Mouse (Mus musculus) kidney, embryonic 15.5 days (tissue): ENCODE measurements around the gene Il7r. TPM values are rescaled to one million over a fixed set of nuclear protein-coding genes. Genes with fewer than 3 reads are reported as not detected.

Source experiments
- ATAC-seq: fragments of 200-750 bp; cut with Nextera tagmentation; replicated peaks from 2 replicates; pipeline ENCODE4 v1.8.0; 2017; ENCODE audit warnings: moderate TSS enrichment; ENCODE audit not compliant: low FRiP score
- H3K27ac ChIP-seq: fragments of 300-500 bp; sonication (generic); 2 replicates; pipeline ENCODE4 v1.5.1; 2015; ENCODE audit warnings: mild to moderate bottlenecking, inconsistent platforms
- H3K27me3 ChIP-seq: fragments of 300-500 bp; sonication (generic); 2 replicates; pipeline ENCODE4 v1.6.1; 2015; ENCODE audit warnings: inconsistent platforms
- H3K36me3 ChIP-seq: fragments of 300-500 bp; sonication (generic); 2 replicates; pipeline ENCODE4 v1.6.1; 2015; ENCODE audit warnings: inconsistent platforms
- H3K4me1 ChIP-seq: fragments of 300-500 bp; sonication (generic); 2 replicates; pipeline ENCODE4 v1.6.1; 2015; ENCODE audit warnings: inconsistent platforms
- H3K4me2 ChIP-seq: fragments of 300-500 bp; sonication (generic); 2 replicates; pipeline ENCODE4 v1.6.1; 2015; ENCODE audit warnings: moderate library complexity, mild to moderate bottlenecking, inconsistent platforms
- H3K4me3 ChIP-seq: fragments of 300-500 bp; sonication (generic); replicated peaks from 2 replicates; pipeline ENCODE4 v1.5.1; 2015; ENCODE audit warnings: mild to moderate bottlenecking, inconsistent platforms
- H3K9ac ChIP-seq: fragments of 300-500 bp; sonication (generic); 2 replicates; pipeline ENCODE4 v1.6.1; 2015; ENCODE audit warnings: mild to moderate bottlenecking, inconsistent platforms
- H3K9me3 ChIP-seq: fragments of 300-500 bp; sonication (generic); replicated peaks from 2 replicates; pipeline ENCODE4 v1.6.1; 2016; ENCODE audit warnings: inconsistent platforms
- WGBS: fragments of 180-500 bp; shearing (Covaris S2); methylation state at CpG from one replicate; pipeline ENCODE4 v1.1.7; 2015; ENCODE audit warnings: mixed read lengths; 5-methylcytosine and 5-hydroxymethylcytosine counted together
- polyA plus RNA-seq: library from polyadenylated mRNA; unstranded; fragments of >200 nt; fragmentation: Nextera tagmentation; extraction: Ambion mirVana; gene quantifications from 2 replicates; pipeline ENCODE4 v1.2.1, GENCODE M21; 2015

Il7r gene
- polyA plus RNA-seq, 1 experiment from 2014 or later = 0.25 TPM

GRCm38 (mm10) chr15:9464039-9464438 lies 65.9 kb downstream of the Il7r start:
- no peak overlapping the region for H3K9ac ChIP-seq
- H3K36me3 ChIP-seq = no peaks in the 10 kb centered on the region
- WGBS = 49% methylated on average over 1 of the region's 1 CpGs
- H3K27ac ChIP-seq = no peak overlapping the region
- no peaks in the 10 kb centered on the region for H3K9me3 ChIP-seq
- no peaks in the 10 kb centered on the region for H3K27me3 ChIP-seq
- H3K4me2 ChIP-seq = no peak overlapping the region
- H3K4me3 ChIP-seq = no peak overlapping the region
- H3K4me1 ChIP-seq = no peaks in the 10 kb centered on the region
- no peak for ATAC-seq

- peak; percentile 46; the same call in 1 of the 2 replicates for ATAC-seq
- Histone ChIP-seq H3K4me3 (no peak overlapping the region), H3K36me3 (no peaks in the 10 kb centered on the region), H3K27me3 (no peaks in the 10 kb centered on the region), H3K4me2 (no peak overlapping the region), H3K9ac (no peak overlapping the region), H3K27ac (no peak overlapping the region), H3K9me3 (no peaks in the 10 kb centered on the region), H3K4me1 (no peaks in the 10 kb centered on the region)
- 55% methylated on average over 7 of the region's 7 CpGs for WGBS
Measured at GRCm38 (mm10) chr15:9463521-9464027, 66.4 kb downstream of the Il7r start.

Other genes starting within 250 kb of the Il7r start
- gene Ugt3a2, start 194.6 kb downstream of the Il7r start, polyA plus RNA-seq = 0.06 and 0.39 TPM in 2 replicates
- gene Capsl, start 94.1 kb downstream of the Il7r start, polyA plus RNA-seq = 1.5 and 2.1 TPM in 2 replicates
- gene Spef2, start 218.7 kb upstream of the Il7r start, polyA plus RNA-seq = 0.27 and 0.36 TPM in 2 replicates